Mouse (Mus musculus): Measurements from ENCODE around the gene Ifngr2. TPM values are rescaled to one million over a fixed set of nuclear protein-coding genes. Genes with fewer than 3 reads are reported as not detected.
A peak's percentile ranks its signal among the peaks of the same experiment; 100 is the strongest.

Gene Ifngr2
- 140 and 146 TPM in 2 replicates for polyA plus RNA-seq (2014; fragmentation: Nextera tagmentation; extraction: Ambion mirVana)

GRCm38 (mm10) chr16:91546836-91547741, at the start of gene Ifngr2:
Ifngr2 (plus strand) TSS chr16:91547072.
- H3K27me3 ChIP-seq (ENCODE audit: control insufficient read depth, insufficient read depth, low read length) = no peaks in the 10 kb centered on the region
- peak within 1 kb of the TSS; percentile 85 to 95 for H3K27ac ChIP-seq (replicated peaks in 1 of 2; ENCODE audit: control insufficient read depth in 1 of 2, insufficient read depth in 1 of 2, low read depth in 2 of 2, low read length in 2 of 2)
- H3K36me3 ChIP-seq (ENCODE audit: control insufficient read depth, insufficient read depth, low read length) = 0 out of 2 replicates have a peak, but pooled peaks cover 4% of the 10 kb centered on the region
- peak within 1 kb of the TSS; percentile 90 for H3K4me2 ChIP-seq (ENCODE audit: low read length)
- H3K4me3 ChIP-seq (ENCODE audit: control insufficient read depth in 1 of 2, insufficient read depth in 1 of 2, low read depth in 1 of 2, low read length in 2 of 2) = peak within 1 kb of the TSS; percentile 87 to 100
- H3K9ac ChIP-seq (ENCODE audit: low read length) = peak within 1 kb of the TSS; percentile 99
- peaks cover 30 to 50% of the 10 kb centered on the region in 2 experiments for H3K4me1 ChIP-seq (ENCODE audit: control insufficient read depth in 2 of 2, insufficient read depth in 2 of 2, low read length in 2 of 2)
- no peaks in the 10 kb centered on the region for H3K9me3 ChIP-seq (ENCODE audit: control insufficient read depth, low read length)
- under 1% methylated on average over 51 of the region's 74 CpGs for WGBS
- peak; percentile 85 for ATAC-seq (ENCODE audit: insufficient number of reproducible peaks, insufficient read depth, low FRiP score, low read depth)

GRCm38 (mm10) chr16:91498041-91498440, 48.8 kb upstream of the Ifngr2 start:
- WGBS = 88% methylated on average over 7 of the region's 7 CpGs
- H3K27ac ChIP-seq (replicated peaks in 1 of 2; ENCODE audit: control insufficient read depth in 1 of 2, insufficient read depth in 1 of 2, low read depth in 2 of 2, low read length in 2 of 2) = no peak overlapping the region

GRCm38 (mm10) chr16:91504701-91505100, 42.2 kb upstream of the Ifngr2 start:
- Histone ChIP-seq H3K9me3 (ENCODE audit: control insufficient read depth, low read length) (no peaks in the 10 kb centered on the region), H3K4me3 (ENCODE audit: control insufficient read depth in 1 of 2, insufficient read depth in 1 of 2, low read depth in 1 of 2, low read length in 2 of 2) (no peak overlapping the region), H3K27me3 (ENCODE audit: control insufficient read depth, insufficient read depth, low read length) (no peaks in the 10 kb centered on the region), H3K36me3 (ENCODE audit: control insufficient read depth, insufficient read depth, low read length) (peaks cover 81% of the 10 kb centered on the region), H3K4me2 (ENCODE audit: low read length) (no peak overlapping the region), H3K9ac (ENCODE audit: low read length) (no peak overlapping the region), H3K4me1 (ENCODE audit: control insufficient read depth in 2 of 2, insufficient read depth in 2 of 2, low read length in 2 of 2) (no peaks in the 10 kb centered on the region), H3K27ac (replicated peaks in 1 of 2; ENCODE audit: control insufficient read depth in 1 of 2, insufficient read depth in 1 of 2, low read depth in 2 of 2, low read length in 2 of 2) (no peak overlapping the region)
- ATAC-seq (ENCODE audit: insufficient number of reproducible peaks, insufficient read depth, low FRiP score, low read depth) = no peak
- WGBS = 90% methylated on average over 7 of the region's 7 CpGs

More at GRCm38 (mm10) chr16:91498041-91498440, 48.8 kb upstream of the Ifngr2 start:
- H3K36me3 ChIP-seq (ENCODE audit: control insufficient read depth, insufficient read depth, low read length) = peaks cover 94% of the 10 kb centered on the region
- no peak overlapping the region for H3K4me2 ChIP-seq (ENCODE audit: low read length)
- no peaks in the 10 kb centered on the region for H3K27me3 ChIP-seq (ENCODE audit: control insufficient read depth, insufficient read depth, low read length)
- no peak overlapping the region for H3K9ac ChIP-seq (ENCODE audit: low read length)
- no peak overlapping the region for H3K4me3 ChIP-seq (ENCODE audit: control insufficient read depth in 1 of 2, insufficient read depth in 1 of 2, low read depth in 1 of 2, low read length in 2 of 2)
- no peak for ATAC-seq (ENCODE audit: insufficient number of reproducible peaks, insufficient read depth, low FRiP score, low read depth)
- H3K4me1 ChIP-seq (ENCODE audit: control insufficient read depth in 2 of 2, insufficient read depth in 2 of 2, low read length in 2 of 2) = no peaks in the 10 kb centered on the region; a peak in 1 of 4 replicates
- no peaks in the 10 kb centered on the region for H3K9me3 ChIP-seq (ENCODE audit: control insufficient read depth, low read length)

GRCm38 (mm10) chr16:91505116-91505601, 41.7 kb upstream of the Ifngr2 start:
- no peak for ATAC-seq (ENCODE audit: insufficient number of reproducible peaks, insufficient read depth, low FRiP score, low read depth)
- Histone ChIP-seq H3K27me3 (ENCODE audit: control insufficient read depth, insufficient read depth, low read length) (no peaks in the 10 kb centered on the region), H3K36me3 (ENCODE audit: control insufficient read depth, insufficient read depth, low read length) (peaks cover 79% of the 10 kb centered on the region)

GRCm38 (mm10) chr16:91506396-91506795, 40.5 kb upstream of the Ifngr2 start:
- H3K36me3 ChIP-seq (ENCODE audit: control insufficient read depth, insufficient read depth, low read length) = peaks cover 67% of the 10 kb centered on the region
- no peak overlapping the region for H3K27ac ChIP-seq (replicated peaks in 1 of 2; ENCODE audit: control insufficient read depth in 1 of 2, insufficient read depth in 1 of 2, low read depth in 2 of 2, low read length in 2 of 2)
- no peaks in the 10 kb centered on the region for H3K4me1 ChIP-seq (ENCODE audit: control insufficient read depth in 2 of 2, insufficient read depth in 2 of 2, low read length in 2 of 2)
- H3K4me2 ChIP-seq (ENCODE audit: low read length) = no peak overlapping the region
- 92% methylated on average over 12 of the region's 12 CpGs for WGBS
- no peaks in the 10 kb centered on the region for H3K9me3 ChIP-seq (ENCODE audit: control insufficient read depth, low read length)
- no peak overlapping the region for H3K4me3 ChIP-seq (ENCODE audit: control insufficient read depth in 1 of 2, insufficient read depth in 1 of 2, low read depth in 1 of 2, low read length in 2 of 2)
- no peak overlapping the region for H3K9ac ChIP-seq (ENCODE audit: low read length)
- no peaks in the 10 kb centered on the region for H3K27me3 ChIP-seq (ENCODE audit: control insufficient read depth, insufficient read depth, low read length)
- no peak for ATAC-seq (ENCODE audit: insufficient number of reproducible peaks, insufficient read depth, low FRiP score, low read depth)

More at GRCm38 (mm10) chr16:91505116-91505601, 41.7 kb upstream of the Ifngr2 start:
- Histone ChIP-seq H3K9ac (ENCODE audit: low read length) (no peak overlapping the region), H3K4me1 (ENCODE audit: control insufficient read depth in 2 of 2, insufficient read depth in 2 of 2, low read length in 2 of 2) (no peaks in the 10 kb centered on the region), H3K27ac (replicated peaks in 1 of 2; ENCODE audit: control insufficient read depth in 1 of 2, insufficient read depth in 1 of 2, low read depth in 2 of 2, low read length in 2 of 2) (no peak overlapping the region), H3K4me3 (ENCODE audit: control insufficient read depth in 1 of 2, insufficient read depth in 1 of 2, low read depth in 1 of 2, low read length in 2 of 2) (no peak overlapping the region), H3K9me3 (ENCODE audit: control insufficient read depth, low read length) (no peaks in the 10 kb centered on the region), H3K4me2 (ENCODE audit: low read length) (no peak overlapping the region)
- 81% methylated on average over 15 of the region's 15 CpGs for WGBS

GRCm38 (mm10) chr16:91512161-91512787, 34.6 kb upstream of the Ifngr2 start:
- Histone ChIP-seq H3K4me3 (ENCODE audit: control insufficient read depth in 1 of 2, insufficient read depth in 1 of 2, low read depth in 1 of 2, low read length in 2 of 2) (no peak overlapping the region), H3K9me3 (ENCODE audit: control insufficient read depth, low read length) (no peaks in the 10 kb centered on the region), H3K4me2 (ENCODE audit: low read length) (no peak overlapping the region), H3K27ac (replicated peaks in 1 of 2; ENCODE audit: control insufficient read depth in 1 of 2, insufficient read depth in 1 of 2, low read depth in 2 of 2, low read length in 2 of 2) (no peak overlapping the region), H3K4me1 (ENCODE audit: control insufficient read depth in 2 of 2, insufficient read depth in 2 of 2, low read length in 2 of 2) (no peaks in the 10 kb centered on the region), H3K36me3 (ENCODE audit: control insufficient read depth, insufficient read depth, low read length) (peaks cover 15% of the 10 kb centered on the region), H3K27me3 (ENCODE audit: control insufficient read depth, insufficient read depth, low read length) (no peaks in the 10 kb centered on the region), H3K9ac (ENCODE audit: low read length) (no peak overlapping the region)
- WGBS = 34% methylated on average over 7 of the region's 7 CpGs
- ATAC-seq (ENCODE audit: insufficient number of reproducible peaks, insufficient read depth, low FRiP score, low read depth) = no peak

GRCm38 (mm10) chr16:91513099-91513498, 33.8 kb upstream of the Ifngr2 start:
- Histone ChIP-seq H3K9me3 (ENCODE audit: control insufficient read depth, low read length) (no peaks in the 10 kb centered on the region), H3K27ac (replicated peaks in 1 of 2; ENCODE audit: control insufficient read depth in 1 of 2, insufficient read depth in 1 of 2, low read depth in 2 of 2, low read length in 2 of 2) (no peak overlapping the region), H3K9ac (ENCODE audit: low read length) (no peak overlapping the region), H3K36me3 (ENCODE audit: control insufficient read depth, insufficient read depth, low read length) (0 out of 2 replicates have a peak, but pooled peaks cover 8% of the 10 kb centered on the region), H3K4me3 (ENCODE audit: control insufficient read depth in 1 of 2, insufficient read depth in 1 of 2, low read depth in 1 of 2, low read length in 2 of 2) (no peak overlapping the region), H3K27me3 (ENCODE audit: control insufficient read depth, insufficient read depth, low read length) (no peaks in the 10 kb centered on the region), H3K4me1 (ENCODE audit: control insufficient read depth in 2 of 2, insufficient read depth in 2 of 2, low read length in 2 of 2) (no peaks in the 10 kb centered on the region), H3K4me2 (ENCODE audit: low read length) (no peak overlapping the region)
- ATAC-seq (ENCODE audit: insufficient number of reproducible peaks, insufficient read depth, low FRiP score, low read depth) = no peak
- 88% methylated on average over 6 of the region's 6 CpGs for WGBS
